Mouse (Mus musculus): ENCODE results near the gene Mrc2. TPM values are rescaled to one million over a fixed set of nuclear protein-coding genes. Genes with fewer than 3 reads are reported as not detected.

The Mrc2 gene
- polyA plus RNA-seq, 1 experiment: 1.2 TPM

DNA sequence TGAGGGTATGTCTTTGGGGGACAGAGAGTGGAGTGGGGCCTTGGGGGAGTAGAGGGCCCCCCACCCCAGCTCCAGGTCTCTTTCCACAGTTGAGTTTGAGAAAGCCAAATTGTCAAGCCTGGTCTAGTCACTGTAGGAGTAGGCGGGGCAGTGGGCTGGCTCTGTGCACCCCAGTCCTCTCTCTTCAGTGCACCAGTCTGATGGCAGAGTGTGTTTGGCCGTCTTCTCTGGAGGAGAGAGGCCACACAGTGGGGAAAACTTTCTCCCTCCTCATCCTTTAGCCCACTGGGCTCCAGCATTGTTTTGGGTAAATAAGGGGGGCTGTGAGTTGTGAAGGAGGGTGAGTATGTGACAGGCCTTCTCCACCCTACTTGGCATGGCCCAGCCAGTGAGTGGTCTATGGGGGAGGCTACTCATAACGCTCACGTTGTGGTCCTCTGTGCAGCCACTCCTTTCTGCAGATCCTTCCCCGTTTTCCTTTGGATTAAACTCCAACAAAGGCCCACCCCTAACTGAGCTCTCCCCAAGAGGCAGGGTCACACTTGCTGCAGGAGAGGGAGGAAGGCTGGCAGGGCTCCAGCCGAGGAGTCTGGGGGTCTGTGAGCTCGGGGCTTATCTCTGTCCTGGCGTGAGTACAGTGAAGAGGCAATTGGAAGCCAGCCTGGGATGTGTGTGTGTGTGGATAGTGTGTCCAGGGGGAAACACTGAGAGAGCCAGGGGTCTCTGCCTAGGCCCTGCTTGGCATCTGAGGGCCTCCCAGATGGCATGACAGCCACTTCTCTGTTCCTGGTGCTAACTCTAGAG is 41.6 kb downstream of the Mrc2 start:
- Histone ChIP-seq H3K4me3 (ENCODE audit: control insufficient read depth, low read depth, low read length) (no peak overlapping the region), H3K27me3 (ENCODE audit: control insufficient read depth, insufficient read depth, low read length) (no peaks in the 10 kb centered on the region), H3K36me3 (ENCODE audit: control insufficient read depth, insufficient read depth, low read length) (no peaks in the 10 kb centered on the region), H3K27ac (ENCODE audit: control insufficient read depth, insufficient read depth, low read depth, low read length) (no peak overlapping the region), H3K4me1 (ENCODE audit: control insufficient read depth, insufficient read depth, low read length) (no peaks in the 10 kb centered on the region)
- no peak for TF ChIP-seq POLR2A (IDR thresholded peaks at IDR 0.05; ENCODE audit: control insufficient read depth, low read depth, low read length)
- TF ChIP-seq CTCF (IDR thresholded peaks at IDR 0.05; ENCODE audit: control insufficient read depth, insufficient read depth, insufficient replicate concordance, low read depth, low read length): no peak

DNA sequence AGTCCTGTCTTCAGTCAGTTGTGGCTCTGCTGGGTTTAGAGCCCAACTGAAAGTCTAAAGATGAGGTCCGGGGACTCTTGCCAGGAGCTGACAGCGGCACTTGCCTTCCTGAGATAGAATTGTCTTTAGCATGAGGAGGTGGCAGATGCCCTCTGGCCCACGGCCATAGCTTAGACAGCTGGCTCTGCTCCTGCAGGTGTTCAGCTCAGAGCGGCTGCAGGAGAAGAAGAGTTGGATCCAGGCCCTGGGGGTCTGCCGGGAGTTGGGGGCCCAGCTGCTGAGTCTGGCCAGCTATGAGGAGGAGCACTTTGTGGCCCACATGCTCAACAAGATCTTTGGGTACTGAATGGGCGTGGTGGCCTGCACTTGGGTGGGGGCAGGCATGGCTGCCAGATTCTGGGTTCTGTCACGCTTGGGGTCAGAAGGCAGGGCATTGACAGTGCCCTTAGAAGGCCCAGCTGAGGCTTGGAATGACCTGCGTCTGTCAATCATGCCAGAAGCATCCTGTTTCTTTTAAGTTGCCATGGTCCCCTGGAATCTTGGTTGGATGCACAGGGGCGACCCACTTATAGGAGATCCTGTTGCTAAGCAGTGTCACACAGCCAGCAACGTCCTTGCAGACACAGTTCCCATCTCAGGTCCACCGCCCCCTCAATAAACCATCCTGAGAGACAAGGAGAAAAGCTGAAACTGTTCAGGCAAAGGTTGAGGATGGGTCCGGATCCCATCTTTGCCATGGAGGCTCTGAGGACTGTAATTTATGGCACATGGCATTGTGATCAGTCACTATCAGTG is 46.4 kb downstream of the Mrc2 start:
- TF ChIP-seq CTCF (IDR thresholded peaks at IDR 0.05; ENCODE audit: control insufficient read depth, insufficient read depth, insufficient replicate concordance, low read depth, low read length): no peak
- TF ChIP-seq POLR2A (IDR thresholded peaks at IDR 0.05; ENCODE audit: control insufficient read depth, low read depth, low read length): no peak
- Histone ChIP-seq H3K27me3 (ENCODE audit: control insufficient read depth, insufficient read depth, low read length) (no peaks in the 10 kb centered on the region), H3K4me1 (ENCODE audit: control insufficient read depth, insufficient read depth, low read length) (no peaks in the 10 kb centered on the region), H3K36me3 (ENCODE audit: control insufficient read depth, insufficient read depth, low read length) (no peaks in the 10 kb centered on the region), H3K4me3 (ENCODE audit: control insufficient read depth, low read depth, low read length) (no peak overlapping the region), H3K27ac (ENCODE audit: control insufficient read depth, insufficient read depth, low read depth, low read length) (no peak overlapping the region)

DNA sequence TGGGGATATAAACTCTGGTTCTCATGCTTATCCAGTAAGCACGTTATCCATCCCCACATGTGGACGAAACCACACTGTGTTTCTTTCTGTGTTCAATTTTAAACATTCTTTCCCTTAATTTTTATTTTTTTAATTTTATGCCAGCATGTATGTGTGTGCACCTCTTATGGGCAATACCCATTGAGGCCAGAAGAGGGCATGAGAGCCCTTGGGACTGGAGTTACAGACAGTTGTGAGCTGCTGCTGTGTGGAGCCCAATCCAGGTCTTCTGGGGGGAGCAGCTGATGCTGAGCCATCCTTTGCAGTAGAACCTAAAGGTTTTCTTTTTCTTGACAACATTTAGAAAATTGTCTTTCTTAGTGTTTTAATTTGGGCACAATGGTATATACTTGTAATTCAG is 52.8 kb downstream of the Mrc2 start:
- Histone ChIP-seq H3K4me3 (ENCODE audit: control insufficient read depth, low read depth, low read length) (no peak overlapping the region), H3K36me3 (ENCODE audit: control insufficient read depth, insufficient read depth, low read length) (no peaks in the 10 kb centered on the region), H3K4me1 (ENCODE audit: control insufficient read depth, insufficient read depth, low read length) (peaks cover 9% of the 10 kb centered on the region), H3K27ac (ENCODE audit: control insufficient read depth, insufficient read depth, low read depth, low read length) (no peak overlapping the region), H3K27me3 (ENCODE audit: control insufficient read depth, insufficient read depth, low read length) (no peaks in the 10 kb centered on the region)
- TF ChIP-seq POLR2A (IDR thresholded peaks at IDR 0.05; ENCODE audit: control insufficient read depth, low read depth, low read length) (no peak), CTCF (IDR thresholded peaks at IDR 0.05; ENCODE audit: control insufficient read depth, insufficient read depth, insufficient replicate concordance, low read depth, low read length) (peak; percentile 28; the same call in 1 of the 2 replicates)

DNA sequence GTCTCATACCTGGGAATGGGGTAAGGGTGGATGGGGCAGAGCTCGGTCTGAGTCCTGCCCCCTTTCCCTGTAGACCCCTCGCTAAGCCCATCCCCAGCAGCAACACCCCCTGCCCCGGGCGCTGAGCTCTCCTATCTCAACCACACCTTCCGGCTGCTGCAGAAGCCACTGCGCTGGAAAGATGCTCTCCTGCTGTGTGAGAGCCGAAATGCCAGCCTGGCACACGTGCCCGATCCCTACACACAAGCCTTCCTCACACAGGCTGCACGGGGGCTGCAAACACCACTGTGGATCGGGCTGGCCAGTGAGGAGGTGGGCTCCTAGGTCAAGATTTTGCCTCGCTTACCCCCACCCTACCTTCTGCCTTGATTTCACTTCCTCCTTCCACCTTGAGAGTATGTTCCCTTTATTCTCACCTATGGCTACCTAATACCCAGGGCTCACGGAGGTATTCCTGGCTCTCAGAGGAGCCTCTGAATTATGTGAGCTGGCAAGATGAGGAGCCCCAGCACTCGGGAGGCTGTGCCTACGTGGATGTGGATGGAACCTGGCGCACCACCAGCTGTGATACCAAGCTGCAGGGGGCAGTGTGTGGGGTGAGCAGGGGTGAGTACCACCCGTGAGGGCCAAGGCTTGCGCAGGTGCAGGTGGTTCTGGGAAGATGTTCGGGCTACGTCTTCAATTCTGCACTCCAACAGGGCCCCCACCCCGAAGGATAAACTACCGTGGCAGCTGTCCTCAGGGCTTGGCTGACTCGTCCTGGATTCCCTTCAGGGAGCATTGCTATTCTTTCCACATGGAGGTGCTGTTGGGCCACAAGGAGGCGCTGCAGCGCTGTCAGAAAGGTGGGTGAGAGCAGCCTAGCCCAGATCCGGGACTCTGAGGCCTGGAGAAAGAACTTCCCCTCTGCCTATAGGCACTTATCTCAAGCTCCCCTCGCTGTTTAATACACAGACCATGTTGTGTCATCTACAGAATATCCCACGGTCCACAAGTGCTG is 55.0 kb downstream of the Mrc2 start:
- Histone ChIP-seq H3K27me3 (ENCODE audit: control insufficient read depth, insufficient read depth, low read length) (no peaks in the 10 kb centered on the region), H3K36me3 (ENCODE audit: control insufficient read depth, insufficient read depth, low read length) (no peaks in the 10 kb centered on the region), H3K27ac (ENCODE audit: control insufficient read depth, insufficient read depth, low read depth, low read length) (no peak overlapping the region), H3K4me1 (ENCODE audit: control insufficient read depth, insufficient read depth, low read length) (peaks cover 9% of the 10 kb centered on the region), H3K4me3 (ENCODE audit: control insufficient read depth, low read depth, low read length) (no peak overlapping the region)
- TF ChIP-seq CTCF (IDR thresholded peaks at IDR 0.05; ENCODE audit: control insufficient read depth, insufficient read depth, insufficient replicate concordance, low read depth, low read length) (peak; percentile 77; the same call in 1 of the 2 replicates), POLR2A (IDR thresholded peaks at IDR 0.05; ENCODE audit: control insufficient read depth, low read depth, low read length) (no peak)

DNA sequence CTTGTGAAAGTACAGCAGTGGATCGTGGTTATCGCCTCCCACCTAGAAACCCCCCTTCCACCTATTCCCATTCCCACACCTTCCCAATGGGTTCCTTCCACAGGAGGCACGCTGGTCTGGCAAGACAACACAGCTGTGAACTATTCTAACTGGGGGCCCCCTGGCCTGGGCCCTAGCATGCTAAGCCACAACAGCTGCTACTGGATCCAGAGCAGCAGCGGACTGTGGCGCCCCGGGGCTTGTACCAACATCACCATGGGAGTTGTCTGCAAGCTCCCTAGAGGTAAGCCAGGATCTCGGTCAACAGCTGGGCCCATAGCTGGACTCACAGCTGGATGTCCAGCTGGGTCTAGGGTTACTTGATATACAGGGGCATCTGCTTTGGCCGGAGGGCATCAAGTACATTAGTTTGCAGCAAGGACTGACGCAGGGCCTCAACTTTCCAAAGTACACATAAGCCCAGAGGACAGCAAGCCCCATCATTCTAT is 56.1 kb downstream of the Mrc2 start:
- Histone ChIP-seq H3K4me3 (ENCODE audit: control insufficient read depth, low read depth, low read length) (no peak overlapping the region), H3K27ac (ENCODE audit: control insufficient read depth, insufficient read depth, low read depth, low read length) (no peak overlapping the region), H3K4me1 (ENCODE audit: control insufficient read depth, insufficient read depth, low read length) (peaks cover 9% of the 10 kb centered on the region), H3K36me3 (ENCODE audit: control insufficient read depth, insufficient read depth, low read length) (no peaks in the 10 kb centered on the region), H3K27me3 (ENCODE audit: control insufficient read depth, insufficient read depth, low read length) (no peaks in the 10 kb centered on the region)
- TF ChIP-seq POLR2A (IDR thresholded peaks at IDR 0.05; ENCODE audit: control insufficient read depth, low read depth, low read length): no peak
- no peak for TF ChIP-seq CTCF (IDR thresholded peaks at IDR 0.05; ENCODE audit: control insufficient read depth, insufficient read depth, insufficient replicate concordance, low read depth, low read length)

DNA sequence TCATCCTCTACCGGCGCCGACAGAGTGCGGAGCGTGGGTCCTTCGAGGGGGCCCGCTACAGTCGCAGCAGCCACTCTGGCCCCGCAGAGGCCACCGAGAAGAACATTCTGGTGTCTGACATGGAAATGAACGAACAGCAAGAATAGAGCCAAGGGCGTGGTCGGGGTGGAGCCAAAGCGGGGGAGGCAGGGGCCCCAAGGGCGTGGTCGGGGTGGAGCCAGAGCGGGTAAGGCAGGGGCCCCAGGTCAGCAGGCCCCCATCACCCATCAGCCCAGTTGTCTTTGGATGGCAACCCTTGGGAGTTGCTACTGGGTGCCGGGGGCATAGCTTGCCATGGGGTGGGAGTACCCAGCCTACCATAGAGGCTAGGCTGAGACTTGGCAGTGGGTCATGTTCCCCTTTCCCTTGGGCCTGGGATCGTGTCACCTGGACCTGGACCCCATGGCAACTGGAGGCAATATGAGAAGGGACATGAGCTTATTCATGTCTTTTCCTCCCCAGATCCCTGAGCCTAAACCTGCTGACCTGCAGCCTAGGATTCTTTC is 57.4 kb downstream of the Mrc2 start:
- Histone ChIP-seq H3K36me3 (ENCODE audit: control insufficient read depth, insufficient read depth, low read length) (no peaks in the 10 kb centered on the region), H3K4me1 (ENCODE audit: control insufficient read depth, insufficient read depth, low read length) (peaks cover 9% of the 10 kb centered on the region), H3K27ac (ENCODE audit: control insufficient read depth, insufficient read depth, low read depth, low read length) (no peak overlapping the region), H3K27me3 (ENCODE audit: control insufficient read depth, insufficient read depth, low read length) (no peaks in the 10 kb centered on the region), H3K4me3 (ENCODE audit: control insufficient read depth, low read depth, low read length) (no peak overlapping the region)
- TF ChIP-seq CTCF (IDR thresholded peaks at IDR 0.05; ENCODE audit: control insufficient read depth, insufficient read depth, insufficient replicate concordance, low read depth, low read length): no peak
- no peak for TF ChIP-seq POLR2A (IDR thresholded peaks at IDR 0.05; ENCODE audit: control insufficient read depth, low read depth, low read length)

Data from testis, adult 2 months (tissue).